Mouse (Mus musculus) urinary bladder, postnatal 25 days (tissue): ENCODE measurements around the gene Sntb2.
A peak's percentile ranks its signal among the peaks of the same experiment; 100 is the strongest.

Experiments
- DNase-seq: peaks from one replicate; pipeline ENCODE4 v3.0.0; 2022; ENCODE audit warnings: low spot score

Gene Sntb2

GRCm38 (mm10) chr8:107035641-107036040, 100.1 kb downstream of the Sntb2 start:
- DNase-seq, result no peak

DNA sequence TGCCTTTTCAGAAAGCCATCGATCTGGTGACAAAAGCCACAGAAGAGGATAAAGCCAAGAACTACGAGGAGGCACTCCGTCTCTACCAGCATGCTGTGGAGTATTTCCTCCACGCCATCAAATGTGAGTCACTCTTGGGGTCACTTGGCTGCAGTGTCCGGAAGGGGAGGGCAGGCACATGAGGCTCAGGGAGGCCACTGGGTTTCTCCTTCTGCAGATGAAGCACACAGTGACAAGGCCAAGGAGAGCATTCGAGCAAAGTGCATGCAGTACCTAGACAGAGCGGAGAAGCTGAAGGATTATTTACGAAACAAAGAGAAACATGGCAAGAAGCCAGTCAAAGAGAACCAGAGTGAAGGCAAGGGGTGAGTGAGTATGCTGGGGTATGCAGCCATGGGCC, 101.1 kb downstream of the Sntb2 start:
- DNase-seq, result no peak

DNA sequence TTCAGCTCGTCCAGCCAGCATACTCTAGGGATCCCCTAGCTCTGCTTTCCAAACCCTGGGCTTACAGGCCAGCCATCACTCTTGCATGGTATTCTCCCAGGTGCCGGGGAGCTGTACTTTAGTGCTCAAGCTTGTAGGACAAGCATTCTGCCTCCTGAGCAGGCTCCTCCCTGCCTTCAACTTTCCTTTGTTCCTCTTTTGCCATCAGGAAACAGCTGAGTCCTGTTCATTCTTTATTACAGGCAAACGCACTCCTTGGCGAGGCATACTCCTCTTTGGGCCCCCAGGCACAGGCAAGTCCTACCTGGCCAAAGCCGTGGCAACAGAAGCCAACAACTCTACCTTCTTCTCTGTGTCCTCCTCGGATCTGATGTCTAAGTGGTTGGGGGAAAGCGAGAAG, 105.1 kb downstream of the Sntb2 start:
- DNase-seq, result no peak

GRCm38 (mm10) chr8:107045478-107045877, 109.9 kb downstream of the Sntb2 start:
- no peak for DNase-seq

- no peak for DNase-seq
Observed at GRCm38 (mm10) chr8:107046976-107047375, 111.4 kb downstream of the Sntb2 start.

DNA sequence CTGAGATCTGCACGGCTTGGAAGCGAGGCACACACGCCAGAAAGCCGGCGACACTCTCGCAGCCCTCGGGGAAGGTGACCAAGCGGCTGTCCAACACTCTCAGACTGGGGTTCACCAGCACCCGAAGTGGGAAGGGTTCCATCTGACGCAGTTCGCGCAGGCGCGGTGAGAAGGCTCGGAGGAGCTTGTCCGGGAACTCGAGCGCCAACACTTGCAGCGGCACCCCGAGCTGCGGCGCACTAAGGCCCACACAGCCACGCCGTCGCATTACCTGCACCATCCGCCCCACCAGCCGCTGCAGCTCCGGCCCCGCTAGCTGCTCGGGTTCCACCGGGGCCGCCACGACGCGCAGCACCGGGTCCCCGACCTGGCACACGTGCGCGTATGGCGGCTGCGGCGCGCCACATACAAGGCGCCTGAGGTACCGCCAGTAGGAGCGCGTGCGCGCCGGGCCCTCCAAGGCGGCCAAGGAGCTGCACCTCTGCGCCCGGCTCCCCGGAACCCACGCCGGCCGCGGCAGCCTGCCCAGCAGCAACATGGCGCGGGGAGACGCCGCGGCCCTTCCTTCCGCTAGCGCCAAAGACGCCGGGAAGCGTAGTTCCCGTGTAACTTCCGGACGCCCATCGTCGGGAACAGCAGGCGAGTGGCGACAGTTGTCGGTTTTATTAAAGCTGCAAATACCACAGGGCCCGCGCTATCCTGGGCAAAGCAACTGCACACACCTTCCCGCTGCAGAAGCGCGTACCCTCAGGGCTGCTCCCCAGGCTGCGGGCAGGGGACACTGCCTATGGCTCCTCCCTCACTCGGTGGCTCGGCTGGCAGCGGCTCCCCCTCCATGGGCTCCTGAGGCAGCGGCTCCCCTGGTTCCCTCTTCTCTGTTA, 112.8 kb downstream of the Sntb2 start, which contains the start of gene Pdf:
Gene Pdf, minus strand, starts transcription at position 554 of the 881 bp plus-strand sequence.
- peak; percentile 75 for DNase-seq

DNA sequence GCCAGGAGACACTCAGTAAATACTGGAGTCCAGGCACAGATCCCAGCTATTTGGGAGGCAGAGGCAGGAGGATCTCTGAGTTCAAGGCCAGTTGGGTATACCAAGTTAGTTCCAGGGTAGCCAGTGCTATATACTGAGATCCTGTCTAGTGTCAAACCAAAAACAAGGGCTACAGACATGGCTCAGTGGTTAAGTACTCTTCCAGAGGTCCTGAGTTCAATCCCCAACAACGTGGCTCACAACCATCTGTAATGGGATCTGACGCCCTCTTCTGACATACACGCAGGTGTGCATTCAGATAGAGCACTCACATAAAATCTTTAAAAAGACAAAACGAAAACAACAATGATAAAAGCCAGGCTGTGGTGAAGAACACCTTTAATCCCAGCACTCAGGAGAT, 113.9 kb downstream of the Sntb2 start:
- no peak for DNase-seq

DNA sequence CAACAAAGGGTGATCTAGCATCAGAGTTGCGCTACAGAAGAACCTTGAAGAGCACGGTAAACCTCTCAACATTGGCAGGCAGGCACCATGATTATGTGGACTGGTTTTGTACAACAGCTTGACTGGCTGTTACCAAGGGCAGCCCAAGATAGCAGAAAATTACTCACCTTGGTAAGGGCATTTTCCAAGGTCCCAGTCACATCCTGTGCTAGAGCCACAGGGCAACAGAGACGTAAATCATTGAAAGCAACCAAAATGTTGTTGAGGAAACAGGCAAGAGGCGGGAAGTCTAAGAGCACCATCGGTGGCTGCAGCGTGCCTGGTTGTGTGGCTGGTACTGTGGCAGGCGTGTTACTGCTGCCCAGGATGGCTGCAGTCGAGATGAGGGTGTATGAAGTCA, 116.5 kb downstream of the Sntb2 start:
- no peak for DNase-seq

GRCm38 (mm10) chr8:107056076-107056972, 120.8 kb downstream of the Sntb2 start, which contains the start of the genes Cog8 and Nip7:
TSS of gene Cog8 (minus strand) at chr8:107056689.
TSS of gene Nip7 (plus strand) at chr8:107056877.
- DNase-seq, result peak; percentile 90

GRCm38 (mm10) chr8:107056973-107057369, 121.4 kb downstream of the Sntb2 start:
- no peak for DNase-seq

GRCm38 (mm10) chr8:107062613-107063012, 127.1 kb downstream of the Sntb2 start:
- no peak for DNase-seq

GRCm38 (mm10) chr8:107065511-107066496, 130.3 kb downstream of the Sntb2 start, which contains the start of gene Tmed6:
TSS of gene Tmed6 (minus strand) at chr8:107065644.
- no peak for DNase-seq
